Mouse (Mus musculus) embryonic facial prominence, embryonic 15.5 days (tissue): ENCODE results near the gene Trim37. TPM values are rescaled to one million over a fixed set of nuclear protein-coding genes. Genes with fewer than 3 reads are reported as not detected.

Experiments used
- microRNA counts: library from miRNA; unstranded; fragments of <30 nt; microRNA quantifications from one replicate; lab custom pipeline; 2016
- microRNA-seq: library from miRNA; unstranded; fragments of <30 nt; microRNA quantifications from one replicate; pipeline ENCODE4, GENCODE M21; 2016; ENCODE audit warnings: borderline number of aligned reads
- polyA plus RNA-seq: library from polyadenylated mRNA; unstranded; fragments of >200 nt; fragmentation: Nextera tagmentation; extraction: Ambion mirVana; gene quantifications from 2 replicates; pipeline ENCODE4 v1.2.1, GENCODE M21; 2015

The Trim37 gene
- polyA plus RNA-seq, 1 experiment from 2014 or later = 28.5 TPM

MicroRNAs encoded within 50 kb of the gene (microRNA counts, 519-probe panel; counts per million panel counts)
- 3,879 counts per million, percentile 91 among the panel's probes with 10 or more counts for microRNA mmu-miR-301a (lab: Ali Mortazavi, UCI)

Small RNAs within 50 kb of the gene (microRNA-seq; reads per million reads assigned to microRNA genes)
- gene Mir301 = 1,103 reads per million, percentile 76 among the genes with 10 or more reads in this experiment

Other genes starting within 250 kb of the Trim37 start
- 8.0 and 8.8 TPM in 2 replicates for gene Ypel2, start 133.4 kb upstream of the Trim37 start, polyA plus RNA-seq
- 22.1 and 26.8 TPM in 2 replicates for gene Gdpd1, start 53.0 kb upstream of the Trim37 start, polyA plus RNA-seq
- 18.5 and 19.4 TPM in 2 replicates for gene Smg8, start 40.3 kb upstream of the Trim37 start, polyA plus RNA-seq
- 7.5 and 8.8 TPM in 2 replicates for gene Prr11, start 18.4 kb upstream of the Trim37 start, polyA plus RNA-seq
- gene Ska2, start 17.8 kb upstream of the Trim37 start, polyA plus RNA-seq = 46.5 and 48.4 TPM in 2 replicates
- gene Ppm1e, start 231.9 kb downstream of the Trim37 start, polyA plus RNA-seq = 3.9 and 4.7 TPM in 2 replicates